ENCODE assay signal across 20 mouse cellular contexts in genomic region chr1:39715551-39715950, GRCm38 (mm10). TPM values are rescaled to one million over a fixed set of nuclear protein-coding genes. Genes with fewer than 3 reads are reported as not detected.
DNase-seq lines count a peak whose midpoint lies in the region; ATAC-seq and TF ChIP-seq lines count a peak whose summit lies in the region.
"Had no signal": no experiment of that assay in that cellular context is flagged by ENCODE, and none has a peak within 500 bp of the region (broad histone marks: within the 10 kb centered on the region; RNA-seq: fewer than 3 reads in every experiment).

No protein-coding gene starts in this region.

- no peak overlapping the region for H3K9ac ChIP-seq in heart, postnatal 0 days (replicated peaks; ENCODE audit: low read depth, low read length)
- no peak overlapping the region for H3K9ac ChIP-seq in heart, adult 2 months (ENCODE audit: low read depth, low read length)
- no peak overlapping the region for H3K9ac ChIP-seq in lung, embryonic 14.5 days
- H3K9ac ChIP-seq: embryonic facial prominence, embryonic 15.5 days; hindbrain, embryonic 12.5 days; limb, embryonic 15.5 days had no signal

- no peaks in the 10 kb centered on the region for H3K9me3 ChIP-seq in heart, postnatal 0 days (replicated peaks; ENCODE audit: control insufficient read depth, low read length)
- H3K9me3 ChIP-seq in lung, embryonic 14.5 days (ENCODE audit: low read depth, low read length) = no peaks in the 10 kb centered on the region
- no peaks in the 10 kb centered on the region for H3K9me3 ChIP-seq in embryonic facial prominence, embryonic 10.5 days
- H3K9me3 ChIP-seq: embryonic facial prominence, embryonic 15.5 days; hindbrain, embryonic 12.5 days; limb, embryonic 15.5 days; midbrain, embryonic 10.5 days had no signal

- H3K4me2 ChIP-seq in heart, postnatal 0 days (ENCODE audit: low read depth, low read length) = no peak overlapping the region
- no peak overlapping the region for H3K4me2 ChIP-seq in lung, embryonic 14.5 days
- H3K4me2 ChIP-seq: embryonic facial prominence, embryonic 15.5 days; hindbrain, embryonic 12.5 days; limb, embryonic 15.5 days had no signal

- TF ChIP-seq EP300 in heart, postnatal 0 days (IDR thresholded peaks at IDR 0.05; ENCODE audit: low read depth) = no peak
- no peak for TF ChIP-seq EP300 in heart, adult 2 months (IDR thresholded peaks at IDR 0.05; ENCODE audit: insufficient read depth, low read depth, low read length)

- no peak for ATAC-seq in heart, postnatal 0 days (ENCODE audit: insufficient read depth, low read depth)
- ATAC-seq in lung, embryonic 14.5 days (ENCODE audit: insufficient read depth) = no peak
- ATAC-seq: inflammation-experienced regulatory T-cells, adult 6 months had no signal

- peak; percentile 82 for DNase-seq in heart, adult 11 months
- DNase-seq in heart, postnatal 36 days = no peak
- DNase-seq in heart, postnatal 0 days (ENCODE audit: low spot score) = no peak
- no peak for DNase-seq in heart, adult 2 months
- DNase-seq in lung, embryonic 14.5 days = no peak
- no peak for DNase-seq in lung, postnatal 10 days
- no peak for DNase-seq in embryonic facial prominence, embryonic 10.5 days (ENCODE audit: low spot score)
- no peak for DNase-seq in cerebellum, postnatal 36 days
- DNase-seq: cerebellum, adult 8-10 months; gastrocnemius, postnatal 10 days; kidney, postnatal 4 days; lung, adult 18-20 months; right cerebral cortex, postnatal 4 days; thymus, postnatal 4 days had no signal

- H3K27ac ChIP-seq in heart, postnatal 0 days (ENCODE audit: low read depth) = peak overlapping the region; percentile 87
- H3K27ac ChIP-seq in heart, adult 2 months = no peak overlapping the region; the same call in 1 of the 2 replicates
- H3K27ac ChIP-seq in lung, embryonic 14.5 days (ENCODE audit: low read depth) = peak overlapping the region; percentile 92; the same call in 1 of the 2 replicates
- peak overlapping the region; percentile 10 for H3K27ac ChIP-seq in embryonic facial prominence, embryonic 10.5 days (replicated peaks)
- H3K27ac ChIP-seq: hindbrain, embryonic 12.5 days; midbrain, embryonic 10.5 days had no signal

- TF ChIP-seq POLR2A in heart, adult 2 months (IDR thresholded peaks at IDR 0.05; ENCODE audit: insufficient read depth, low read depth, low read length) = no peak

- H3K27me3 ChIP-seq in heart, postnatal 0 days (ENCODE audit: control insufficient read depth, insufficient read depth, low read length) = no peaks in the 10 kb centered on the region
- no peaks in the 10 kb centered on the region for H3K27me3 ChIP-seq in heart, adult 2 months (ENCODE audit: control insufficient read depth, insufficient read depth, low read length)
- H3K27me3 ChIP-seq in lung, embryonic 14.5 days (ENCODE audit: insufficient read depth, low read length) = no peaks in the 10 kb centered on the region
- 0 out of 2 replicates have a peak, but pooled peaks cover 6% of the 10 kb centered on the region for H3K27me3 ChIP-seq in embryonic facial prominence, embryonic 10.5 days (replicated peaks; ENCODE audit: low read depth, poor library complexity, severe bottlenecking)
- H3K27me3 ChIP-seq: embryonic facial prominence, embryonic 15.5 days; limb, embryonic 15.5 days had no signal

- intact Hi-C loops in heart, postnatal 36 days (cut with DNase I) = loop anchor here (2.0 kb wide), 1 partner anchor 45 kb away; no protein-coding TSS in a partner anchor
- intact Hi-C loops in heart, adult 2 months (cut with DNase I) = loop anchor here (2.0 kb wide), 1 partner anchor 153 kb away; no protein-coding TSS in a partner anchor

- TF ChIP-seq CTCF in heart, postnatal 0 days (IDR thresholded peaks at IDR 0.05; ENCODE audit: low read depth) = no peak
- TF ChIP-seq CTCF in heart, adult 2 months (IDR thresholded peaks at IDR 0.05) = no peak
- no peak for TF ChIP-seq CTCF in lung, embryonic 14.5 days (IDR thresholded peaks at IDR 0.05; ENCODE audit: low read depth)

- H3K36me3 ChIP-seq in heart, postnatal 0 days (replicated peaks; ENCODE audit: control insufficient read depth, insufficient read depth, low read length) = no peaks in the 10 kb centered on the region
- no peaks in the 10 kb centered on the region; the same call in 1 of the 2 replicates for H3K36me3 ChIP-seq in heart, adult 2 months (ENCODE audit: control insufficient read depth, insufficient read depth, low read length)
- H3K36me3 ChIP-seq in lung, embryonic 14.5 days (ENCODE audit: insufficient read depth) = no peaks in the 10 kb centered on the region
- no peaks in the 10 kb centered on the region for H3K36me3 ChIP-seq in embryonic facial prominence, embryonic 10.5 days (replicated peaks)
- H3K36me3 ChIP-seq: embryonic facial prominence, embryonic 15.5 days; hindbrain, embryonic 12.5 days; limb, embryonic 15.5 days; midbrain, embryonic 10.5 days had no signal

- peaks cover 19% of the 10 kb centered on the region for H3K4me1 ChIP-seq in heart, postnatal 0 days (ENCODE audit: control insufficient read depth, insufficient read depth)
- peaks cover 23% of the 10 kb centered on the region for H3K4me1 ChIP-seq in heart, adult 2 months (ENCODE audit: control insufficient read depth, insufficient read depth, low read length)
- H3K4me1 ChIP-seq in lung, embryonic 14.5 days (ENCODE audit: insufficient read depth) = peaks cover 19% of the 10 kb centered on the region
- peaks cover 61% of the 10 kb centered on the region for H3K4me1 ChIP-seq in embryonic facial prominence, embryonic 10.5 days

- no peak overlapping the region for H3K4me3 ChIP-seq in heart, postnatal 0 days (ENCODE audit: low read depth, low read length)
- H3K4me3 ChIP-seq in heart, adult 2 months = no peak overlapping the region
- no peak overlapping the region for H3K4me3 ChIP-seq in lung, embryonic 14.5 days (ENCODE audit: low read depth, low read length)
- H3K4me3 ChIP-seq in embryonic facial prominence, embryonic 10.5 days = no peak overlapping the region
- H3K4me3 ChIP-seq: embryonic facial prominence, embryonic 15.5 days; hindbrain, embryonic 12.5 days; limb, embryonic 15.5 days; midbrain, embryonic 10.5 days had no signal

- no peaks in the 10 kb centered on the region for H3K79me2 ChIP-seq in heart, adult 2 months (replicated peaks; ENCODE audit: control insufficient read depth, insufficient read depth, low read length)

- WGBS in heart, postnatal 0 days = 70% methylated on average over 7 of the region's 7 CpGs
- 87% methylated on average over 7 of the region's 7 CpGs for WGBS in heart, adult 2 months
- 79% methylated on average over 7 of the region's 7 CpGs for WGBS in lung, embryonic 14.5 days
- 90% methylated on average over 7 of the region's 7 CpGs for WGBS in embryonic facial prominence, embryonic 10.5 days

RNA-seq across cellular contexts. Expression of gene Rfx8, which starts 5.2 kb away (rescaled TPM):
- total RNA-seq in heart, postnatal 36 days (2021) = under 1 TPM; 0.19 to 0.46 TPM
- not detected in 2 replicates for total RNA-seq in heart, postnatal 0 days (2014; rRNA removed; ENCODE audit: low replicate concordance)
- polyA plus RNA-seq in heart, postnatal 0 days (2015; fragmentation: Nextera tagmentation; extraction: Ambion mirVana) = 0.68 and 0.71 TPM in 2 replicates
- total RNA-seq in heart, adult 2 months (2021) = under 1 TPM; 0.20 to 0.26 TPM
- polyA plus RNA-seq in heart, adult 2 months (2012; rRNA removed) = 0.35 and 0.47 TPM in 2 replicates
- polyA plus RNA-seq in lung, embryonic 14.5 days (2014; fragmentation: Nextera tagmentation; extraction: Ambion mirVana) = 0.24 and 0.27 TPM in 2 replicates
- 0.43 and 0.56 TPM in 2 replicates for polyA plus RNA-seq in embryonic facial prominence, embryonic 10.5 days (2016; fragmentation: Nextera tagmentation; extraction: Ambion mirVana)
- total RNA-seq: MEL had no signal
- polyA plus RNA-seq: inflammation-experienced regulatory T-cells, adult 6 months had no signal
